Mouse (Mus musculus) neural tube, embryonic 13.5 days (tissue): Measurements from ENCODE around the gene Tpcn1. TPM values are rescaled to one million over a fixed set of nuclear protein-coding genes. Genes with fewer than 3 reads are reported as not detected.

Experiments used
- ATAC-seq: fragments of 200-750 bp; cut with Nextera tagmentation; 2 replicates; pipeline ENCODE4 v1.8.0; 2017; ENCODE audit warnings: low read depth, mild to moderate bottlenecking, moderate TSS enrichment, moderate library complexity
- H3K27ac ChIP-seq: fragments of 300-500 bp; sonication (generic); replicated peaks from 2 replicates; pipeline ENCODE4 v1.5.1; 2015; ENCODE audit warnings: moderate library complexity, mild to moderate bottlenecking, inconsistent platforms
- H3K27me3 ChIP-seq: fragments of 300-500 bp; sonication (generic); 2 replicates; pipeline ENCODE4 v1.6.1; 2015; ENCODE audit warnings: mild to moderate bottlenecking, inconsistent platforms
- H3K36me3 ChIP-seq: fragments of 300-500 bp; sonication (generic); 2 replicates; pipeline ENCODE4 v1.6.1; 2015; ENCODE audit warnings: mild to moderate bottlenecking, inconsistent platforms
- H3K4me1 ChIP-seq: fragments of 300-500 bp; sonication (generic); replicated peaks from 2 replicates; pipeline ENCODE4 v1.6.1; 2015; ENCODE audit warnings: inconsistent platforms
- H3K4me2 ChIP-seq: fragments of 300-500 bp; sonication (generic); 2 replicates; pipeline ENCODE4 v1.6.1; 2015; ENCODE audit warnings: inconsistent platforms, mild to moderate bottlenecking, moderate library complexity
- H3K4me3 ChIP-seq: fragments of 300-500 bp; sonication (generic); 2 replicates; pipeline ENCODE4 v1.5.1; 2015; ENCODE audit warnings: mild to moderate bottlenecking, inconsistent platforms
- H3K9ac ChIP-seq: fragments of 300-500 bp; sonication (generic); 2 replicates; pipeline ENCODE4 v1.6.1; 2015; ENCODE audit warnings: moderate library complexity, mild to moderate bottlenecking, inconsistent platforms
- H3K9me3 ChIP-seq: fragments of 300-500 bp; sonication (generic); 2 replicates; pipeline ENCODE4 v1.6.1; 2016; ENCODE audit warnings: inconsistent platforms
- WGBS: fragments of 180-500 bp; shearing (Covaris S2); methylation state at CpG from one replicate; pipeline ENCODE4 v1.1.7; 2015; 5-methylcytosine and 5-hydroxymethylcytosine counted together
- polyA plus RNA-seq: library from polyadenylated mRNA; unstranded; fragments of >200 nt; fragmentation: Nextera tagmentation; extraction: Ambion mirVana; gene quantifications from 2 replicates; pipeline ENCODE4 v1.2.1, GENCODE M21; 2015

Gene Tpcn1
- polyA plus RNA-seq, 1 experiment from 2014 or later, result 22.4 TPM

GRCm38 (mm10) chr5:120536046-120536445 lies 52.4 kb downstream of the Tpcn1 start:
- Histone ChIP-seq H3K36me3 (peaks cover 43% of the 10 kb centered on the region), H3K27me3 (no peaks in the 10 kb centered on the region), H3K4me1 (peaks cover 31% of the 10 kb centered on the region), H3K4me3 (no peak overlapping the region), H3K4me2 (no peak overlapping the region), H3K27ac (0 out of 2 replicates have a peak overlapping the region, but pooled peaks have one; percentile 28), H3K9ac (0 out of 2 replicates have a peak overlapping the region, but pooled peaks have one; percentile 17), H3K9me3 (no peaks in the 10 kb centered on the region)
- ATAC-seq, result no peak
- 74% methylated on average over 13 of the region's 13 CpGs for WGBS

GRCm38 (mm10) chr5:120534686-120535075 lies 53.8 kb downstream of the Tpcn1 start:
- Histone ChIP-seq H3K9me3 (no peaks in the 10 kb centered on the region), H3K4me2 (no peak overlapping the region), H3K36me3 (peaks cover 31% of the 10 kb centered on the region), H3K4me1 (peaks cover 31% of the 10 kb centered on the region), H3K4me3 (no peak overlapping the region), H3K27ac (peak overlapping the region; percentile 75), H3K9ac (peak overlapping the region; percentile 12; the same call in 1 of the 2 replicates), H3K27me3 (no peaks in the 10 kb centered on the region)
- peak; percentile 58; the same call in 1 of the 2 replicates for ATAC-seq
- 35% methylated on average over 2 of the region's 2 CpGs for WGBS

- Histone ChIP-seq H3K9ac (peak overlapping the region; percentile 12; the same call in 1 of the 2 replicates), H3K4me3 (no peak overlapping the region), H3K9me3 (no peaks in the 10 kb centered on the region), H3K4me2 (no peak overlapping the region), H3K4me1 (peaks cover 31% of the 10 kb centered on the region), H3K27ac (peak overlapping the region; percentile 75), H3K27me3 (no peaks in the 10 kb centered on the region), H3K36me3 (peaks cover 26% of the 10 kb centered on the region)
- peak; percentile 62; the same call in 1 of the 2 replicates for ATAC-seq
- WGBS, result 13% methylated on average over 15 of the region's 15 CpGs
Measured at GRCm38 (mm10) chr5:120534071-120534685, 54.3 kb downstream of the Tpcn1 start.

- no peak overlapping the region for H3K27ac ChIP-seq
- H3K4me2 ChIP-seq, result no peak overlapping the region
- H3K9me3 ChIP-seq, result no peaks in the 10 kb centered on the region
- H3K36me3 ChIP-seq, result 0 out of 2 replicates have a peak, but pooled peaks cover 6% of the 10 kb centered on the region
- H3K4me3 ChIP-seq, result no peak overlapping the region
- WGBS, result 90% methylated on average over 8 of the region's 8 CpGs
- H3K27me3 ChIP-seq, result no peaks in the 10 kb centered on the region
- ATAC-seq, result no peak
- peaks cover 30% of the 10 kb centered on the region for H3K4me1 ChIP-seq
- H3K9ac ChIP-seq, result no peak overlapping the region
Measured at GRCm38 (mm10) chr5:120531631-120532030, 56.8 kb downstream of the Tpcn1 start.

- no peaks in the 10 kb centered on the region for H3K9me3 ChIP-seq
- peaks cover 4% of the 10 kb centered on the region; the same call in 1 of the 2 replicates for H3K4me1 ChIP-seq
- H3K27ac ChIP-seq, result no peak overlapping the region
- no peak overlapping the region for H3K4me2 ChIP-seq
- no peaks in the 10 kb centered on the region for H3K27me3 ChIP-seq
- H3K9ac ChIP-seq, result no peak overlapping the region
- 90% methylated on average over 16 of the region's 20 CpGs for WGBS
- H3K4me3 ChIP-seq, result no peak overlapping the region
- no peak for ATAC-seq
- 0 out of 2 replicates have a peak, but pooled peaks cover 2% of the 10 kb centered on the region for H3K36me3 ChIP-seq
Measured at GRCm38 (mm10) chr5:120527296-120527964, 61.0 kb downstream of the Tpcn1 start.

GRCm38 (mm10) chr5:120526311-120526710 lies 62.2 kb downstream of the Tpcn1 start:
- WGBS, result 64% methylated on average over 11 of the region's 11 CpGs
- ATAC-seq, result no peak

GRCm38 (mm10) chr5:120525737-120526136 lies 62.7 kb downstream of the Tpcn1 start:
- no peak for ATAC-seq
- WGBS, result 36% methylated on average over 5 of the region's 5 CpGs
- H3K9ac ChIP-seq, result no peak overlapping the region
- no peaks in the 10 kb centered on the region for H3K27me3 ChIP-seq
- H3K36me3 ChIP-seq, result 0 out of 2 replicates have a peak, but pooled peaks cover under 1% of the 10 kb centered on the region
- H3K4me1 ChIP-seq, result peaks cover 4% of the 10 kb centered on the region; the same call in 1 of the 2 replicates
- H3K4me3 ChIP-seq, result no peak overlapping the region
- no peak overlapping the region for H3K27ac ChIP-seq
- H3K9me3 ChIP-seq, result no peaks in the 10 kb centered on the region
- no peak overlapping the region for H3K4me2 ChIP-seq

More at GRCm38 (mm10) chr5:120526311-120526710, 62.2 kb downstream of the Tpcn1 start:
- H3K9ac ChIP-seq, result no peak overlapping the region
- no peaks in the 10 kb centered on the region for H3K9me3 ChIP-seq
- no peaks in the 10 kb centered on the region for H3K27me3 ChIP-seq
- peaks cover 4% of the 10 kb centered on the region; the same call in 1 of the 2 replicates for H3K4me1 ChIP-seq
- no peak overlapping the region for H3K4me3 ChIP-seq
- no peak overlapping the region for H3K27ac ChIP-seq
- no peak overlapping the region for H3K4me2 ChIP-seq
- H3K36me3 ChIP-seq, result 0 out of 2 replicates have a peak, but pooled peaks cover 2% of the 10 kb centered on the region

GRCm38 (mm10) chr5:120524736-120525135 lies 63.7 kb downstream of the Tpcn1 start:
- no peak overlapping the region for H3K27ac ChIP-seq
- H3K4me2 ChIP-seq, result no peak overlapping the region
- no peak overlapping the region for H3K4me3 ChIP-seq
- H3K4me1 ChIP-seq, result peaks cover 4% of the 10 kb centered on the region; the same call in 1 of the 2 replicates
- H3K9ac ChIP-seq, result no peak overlapping the region
- WGBS, result 94% methylated on average over 2 of the region's 2 CpGs
- no peaks in the 10 kb centered on the region for H3K27me3 ChIP-seq
- H3K36me3 ChIP-seq, result no peaks in the 10 kb centered on the region
- ATAC-seq, result no peak
- H3K9me3 ChIP-seq, result no peaks in the 10 kb centered on the region

- WGBS, result 76% methylated on average over 3 of the region's 3 CpGs
- Histone ChIP-seq H3K4me3 (no peak overlapping the region), H3K9ac (no peak overlapping the region)
Measured at GRCm38 (mm10) chr5:120522649-120523048, 65.8 kb downstream of the Tpcn1 start.

GRCm38 (mm10) chr5:120517552-120517951 lies 70.9 kb downstream of the Tpcn1 start:
- H3K27ac ChIP-seq, result no peak overlapping the region
- H3K36me3 ChIP-seq, result no peaks in the 10 kb centered on the region
- WGBS, result 48% methylated on average over 9 of the region's 9 CpGs
- H3K9me3 ChIP-seq, result no peaks in the 10 kb centered on the region
- no peak for ATAC-seq
- no peak overlapping the region for H3K9ac ChIP-seq
- no peak overlapping the region for H3K4me2 ChIP-seq
- no peak overlapping the region for H3K4me3 ChIP-seq
- peaks cover 36% of the 10 kb centered on the region for H3K4me1 ChIP-seq
- H3K27me3 ChIP-seq, result no peaks in the 10 kb centered on the region

More at GRCm38 (mm10) chr5:120522649-120523048, 65.8 kb downstream of the Tpcn1 start:
- no peak for ATAC-seq
- H3K27me3 ChIP-seq, result no peaks in the 10 kb centered on the region
- H3K9me3 ChIP-seq, result no peaks in the 10 kb centered on the region
- peaks cover 4% of the 10 kb centered on the region; the same call in 1 of the 2 replicates for H3K4me1 ChIP-seq
- no peak overlapping the region for H3K27ac ChIP-seq
- H3K36me3 ChIP-seq, result no peaks in the 10 kb centered on the region
- no peak overlapping the region for H3K4me2 ChIP-seq

GRCm38 (mm10) chr5:120516221-120516984 lies 72.1 kb downstream of the Tpcn1 start:
- peaks cover 9% of the 10 kb centered on the region for H3K27me3 ChIP-seq
- no peak overlapping the region for H3K27ac ChIP-seq
- no peak overlapping the region for H3K4me2 ChIP-seq
- no peak overlapping the region for H3K4me3 ChIP-seq
- no peaks in the 10 kb centered on the region for H3K9me3 ChIP-seq
- peaks cover 47% of the 10 kb centered on the region for H3K4me1 ChIP-seq
- H3K36me3 ChIP-seq, result no peaks in the 10 kb centered on the region
- H3K9ac ChIP-seq, result no peak overlapping the region
- WGBS, result 61% methylated on average over 15 of the region's 15 CpGs
- no peak for ATAC-seq

- Histone ChIP-seq H3K36me3 (no peaks in the 10 kb centered on the region), H3K27ac (peak overlapping the region; percentile 52), H3K4me2 (no peak overlapping the region), H3K4me3 (no peak overlapping the region), H3K9ac (no peak overlapping the region), H3K4me1 (peaks cover 56% of the 10 kb centered on the region), H3K27me3 (peaks cover 11% of the 10 kb centered on the region), H3K9me3 (no peaks in the 10 kb centered on the region)
- ATAC-seq, result no peak
- WGBS, result 78% methylated on average over 7 of the region's 7 CpGs
Measured at GRCm38 (mm10) chr5:120515451-120515850, 73.0 kb downstream of the Tpcn1 start.
